Mouse (Mus musculus) small intestine, adult 2 months (tissue): ENCODE data around the gene Lix1. TPM values are rescaled to one million over a fixed set of nuclear protein-coding genes. Genes with fewer than 3 reads are reported as not detected.

Source experiments
- H3K27ac ChIP-seq: fragments of 200-500 bp; 2 replicates; pipeline ENCODE4 v1.5.1; 2012; ENCODE audit warnings: low read depth, low read length, control low read depth, inconsistent platforms; ENCODE audit not compliant: insufficient read depth
- H3K27me3 ChIP-seq: fragments of 200-500 bp; 2 replicates; pipeline ENCODE4 v1.6.1; 2012; ENCODE audit warnings: mild to moderate bottlenecking, moderate library complexity, low read length, inconsistent platforms; ENCODE audit not compliant: control insufficient read depth, insufficient read depth
- H3K36me3 ChIP-seq: fragments of 200-500 bp; 2 replicates; pipeline ENCODE4 v1.6.1; 2012; ENCODE audit warnings: mild to moderate bottlenecking, low read length, control low read depth, inconsistent platforms; ENCODE audit not compliant: control insufficient read depth, insufficient read depth
- H3K4me1 ChIP-seq: fragments of 200-500 bp; 2 replicates; pipeline ENCODE4 v1.6.1; 2012; ENCODE audit warnings: low read length, inconsistent platforms, mixed read lengths; ENCODE audit not compliant: control insufficient read depth, insufficient read depth, insufficient read length
- H3K4me3 ChIP-seq: fragments of 200-500 bp; 2 replicates; pipeline ENCODE4 v1.5.1; 2012; ENCODE audit warnings: low read depth, mild to moderate bottlenecking, control low read depth, inconsistent platforms, low read length, moderate library complexity
- CTCF ChIP-seq: fragments of 200-500 bp; IDR thresholded peaks from 2 replicates; pipeline ENCODE4 v1.5.1; 2012; ENCODE audit warnings: low read depth, mild to moderate bottlenecking, control low read depth, inconsistent platforms, low read length, moderate library complexity, mixed read lengths; ENCODE audit not compliant: insufficient replicate concordance, insufficient read length; ENCODE audit errors: extremely low read depth
- POLR2A ChIP-seq: fragments of 200-500 bp; IDR thresholded peaks from 2 replicates; pipeline ENCODE4 v1.6.1; 2012; ENCODE audit warnings: low read depth, mild to moderate bottlenecking, control low read depth, inconsistent platforms, low read length, moderate library complexity
- WGBS: fragments of 180-500 bp; shearing (Covaris S2); methylation state at CpG from one replicate; pipeline ENCODE4 v1.1.7; 2018; 5-methylcytosine and 5-hydroxymethylcytosine counted together
- polyA plus RNA-seq: library from polyadenylated mRNA; depleted of rRNA; stranded (reverse); fragments of >200 nt; gene quantifications from 2 replicates; pipeline ENCODE4 v1.2.3, GENCODE M21; 2012; rRNA removed

Lix1 gene
- polyA plus RNA-seq, 1 experiment: not detected

DNA sequence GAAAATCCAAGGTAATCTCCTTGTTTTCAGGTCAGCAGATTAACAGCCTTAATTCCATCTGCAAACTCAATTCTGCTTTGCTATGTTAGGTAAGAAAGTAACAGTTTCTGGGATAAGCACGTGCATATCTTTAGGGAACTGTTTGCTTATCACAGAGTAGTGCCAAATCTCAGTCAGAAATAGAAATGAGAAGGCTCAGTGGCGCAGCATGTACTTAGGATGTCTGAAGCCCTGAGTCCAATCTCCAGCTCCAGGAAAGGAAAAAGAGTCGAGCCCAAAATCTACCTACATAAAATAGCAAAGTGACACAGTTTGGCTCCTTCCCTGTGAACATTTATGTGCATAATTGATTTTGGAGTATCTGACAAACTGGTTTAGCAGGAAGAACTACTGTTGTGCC is 96.8 kb downstream of the Lix1 start:
- WGBS: 34% methylated on average over 3 of the region's 3 CpGs

DNA sequence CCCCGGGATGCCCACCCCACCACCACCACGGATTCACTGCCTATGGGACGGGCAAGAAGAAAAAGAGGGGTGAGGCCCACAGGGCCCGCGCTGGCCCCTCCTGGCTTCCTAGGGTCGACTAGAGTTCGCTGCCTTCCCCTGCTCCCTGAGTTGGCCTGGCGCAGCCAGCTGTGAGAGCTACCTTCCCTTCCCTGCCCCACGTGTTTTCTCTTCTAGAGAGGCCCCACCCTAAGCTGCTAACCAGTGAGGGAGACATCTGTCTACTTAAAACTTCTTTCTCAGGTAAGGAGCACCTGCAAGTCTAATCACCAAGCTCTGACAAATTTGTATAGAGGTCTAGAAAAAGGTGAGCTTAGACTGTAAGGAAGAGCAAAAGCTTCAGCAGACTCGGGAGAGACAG is 104.2 kb downstream of the Lix1 start:
- Histone ChIP-seq H3K4me1 (no peaks in the 10 kb centered on the region), H3K4me3 (no peak overlapping the region), H3K36me3 (no peaks in the 10 kb centered on the region), H3K27ac (no peak overlapping the region), H3K27me3 (no peaks in the 10 kb centered on the region)
- TF ChIP-seq POLR2A: no peak
- TF ChIP-seq CTCF: no peak
- WGBS: 90% methylated on average over 10 of the region's 10 CpGs

More for the DNA sequence above, 96.8 kb downstream of the Lix1 start:
- H3K36me3 ChIP-seq: no peaks in the 10 kb centered on the region
- H3K27me3 ChIP-seq: no peaks in the 10 kb centered on the region
- no peak overlapping the region for H3K27ac ChIP-seq
- no peaks in the 10 kb centered on the region for H3K4me1 ChIP-seq
- TF ChIP-seq POLR2A (no peak), CTCF (no peak)
- no peak overlapping the region for H3K4me3 ChIP-seq

Other genes starting within 250 kb of the Lix1 start
- 0.77 and 1.5 TPM in 2 replicates for gene Riok2, start 28.4 kb upstream of the Lix1 start, polyA plus RNA-seq
- gene Lnpep, start 222.4 kb downstream of the Lix1 start, polyA plus RNA-seq: 1.8 and 3.4 TPM in 2 replicates